Mouse (Mus musculus) heart, embryonic 12.5 days (tissue): ENCODE measurements around the gene Dpy30. TPM values are rescaled to one million over a fixed set of nuclear protein-coding genes. Genes with fewer than 3 reads are reported as not detected.
"Not testable (repeated sequence)": the region's sequence is repeated elsewhere in the genome, so short reads cannot be mapped to it uniquely, and the experiment has no call there.

Source experiments
- ATAC-seq: fragments of 200-750 bp; cut with Nextera tagmentation; 2 replicates; pipeline ENCODE4 v1.8.0; 2017; ENCODE audit warnings: moderate TSS enrichment, moderate library complexity; ENCODE audit not compliant: insufficient number of reproducible peaks, low FRiP score
- H3K27ac ChIP-seq: fragments of 300-500 bp; sonication (generic); 2 replicates; pipeline ENCODE4 v1.5.1; 2016; ENCODE audit warnings: mild to moderate bottlenecking, moderate library complexity; ENCODE audit not compliant: poor library complexity, severe bottlenecking
- H3K27me3 ChIP-seq: fragments of 300-500 bp; sonication (generic); replicated peaks from 2 replicates; pipeline ENCODE4 v1.6.1; 2016; ENCODE audit warnings: mild to moderate bottlenecking, moderate library complexity
- H3K36me3 ChIP-seq: fragments of 300-500 bp; sonication (generic); 2 replicates; pipeline ENCODE4 v1.6.1; 2016; ENCODE audit warnings: mild to moderate bottlenecking, moderate library complexity
- H3K4me1 ChIP-seq: fragments of 300-500 bp; sonication (generic); replicated peaks from 2 replicates; pipeline ENCODE4 v1.6.1; 2016; ENCODE audit warnings: mild to moderate bottlenecking
- H3K4me2 ChIP-seq: fragments of 300-500 bp; sonication (generic); 2 replicates; pipeline ENCODE4 v1.6.1; 2016; ENCODE audit warnings: mild to moderate bottlenecking, moderate library complexity
- H3K4me3 ChIP-seq: fragments of 300-500 bp; sonication (generic); 2 replicates; pipeline ENCODE4 v1.5.1; 2016; ENCODE audit warnings: mild to moderate bottlenecking
- H3K9ac ChIP-seq: fragments of 300-500 bp; sonication (generic); 2 replicates; pipeline ENCODE4 v1.6.1; 2016; ENCODE audit warnings: mild to moderate bottlenecking, moderate library complexity
- H3K9me3 ChIP-seq: fragments of 300-500 bp; sonication (generic); replicated peaks from 2 replicates; pipeline ENCODE4 v1.6.1; 2016; ENCODE audit warnings: mild to moderate bottlenecking, moderate library complexity
- WGBS: fragments of 180-500 bp; shearing (Covaris S2); methylation state at CpG from one replicate; pipeline ENCODE4 v1.1.7; 2016; 5-methylcytosine and 5-hydroxymethylcytosine counted together
- polyA plus RNA-seq: library from polyadenylated mRNA; unstranded; fragments of >200 nt; fragmentation: Nextera tagmentation; extraction: Ambion mirVana; gene quantifications from 2 replicates; pipeline ENCODE4 v1.2.1, GENCODE M21; 2016

Dpy30 gene
- 202 and 205 TPM in 2 replicates for polyA plus RNA-seq

DNA sequence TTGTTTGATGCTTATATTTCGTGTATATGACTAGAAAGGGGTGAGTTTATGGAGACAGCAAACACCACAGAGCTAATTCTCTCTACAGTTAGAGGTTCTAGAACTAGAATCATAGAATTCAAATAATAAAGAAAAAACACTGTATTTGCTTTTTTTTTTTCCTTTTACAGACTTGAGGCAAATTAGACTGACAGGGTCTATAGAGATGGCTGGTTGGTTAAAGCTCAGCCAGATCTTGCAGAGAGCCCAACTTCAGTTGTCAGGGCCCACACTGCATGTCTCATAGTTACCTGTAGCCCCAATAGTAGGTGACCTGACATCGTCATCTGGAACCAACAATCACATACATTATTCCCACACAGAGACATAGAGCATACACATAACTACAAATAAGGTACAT, at the start of gene Dpy30:
Gene Dpy30 (minus strand): TSS at position 101 of the 400 bp plus-strand sequence.
- no peaks in the 10 kb centered on the region for H3K4me1 ChIP-seq
- H3K36me3 ChIP-seq: no peaks in the 10 kb centered on the region
- H3K9ac ChIP-seq: no peak within 1 kb of the TSS
- 76% methylated on average over 2 of the region's 2 CpGs for WGBS
- H3K4me2 ChIP-seq: no peak within 1 kb of the TSS
- no peak within 1 kb of the TSS for H3K4me3 ChIP-seq
- no peak within 1 kb of the TSS for H3K27ac ChIP-seq
- no peak for ATAC-seq
- no peaks in the 10 kb centered on the region; the same call in 1 of the 2 replicates for H3K9me3 ChIP-seq
- H3K27me3 ChIP-seq: no peaks in the 10 kb centered on the region

DNA sequence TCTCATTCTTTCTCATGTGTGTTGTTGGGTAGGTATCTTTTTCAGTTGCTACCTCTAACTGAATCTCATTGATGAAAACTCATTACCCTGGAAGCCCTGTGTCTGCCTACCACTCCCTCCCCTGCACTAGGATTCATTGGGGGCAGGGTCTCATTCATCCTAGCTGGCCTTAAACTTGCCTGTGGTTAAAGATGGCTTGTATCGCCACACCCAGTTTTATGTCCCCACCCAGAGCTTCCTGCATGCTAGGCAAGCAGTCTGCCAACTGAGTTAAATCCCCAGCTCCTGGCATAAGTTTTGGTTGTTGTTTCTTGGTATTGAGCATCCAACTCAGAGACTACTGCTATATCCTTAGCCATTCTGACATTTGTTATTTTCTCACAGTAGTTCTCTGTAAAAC, 39.8 kb upstream of the Dpy30 start:
- no peak overlapping the region for H3K27ac ChIP-seq
- H3K9me3 ChIP-seq: no peaks in the 10 kb centered on the region; the same call in 1 of the 2 replicates
- WGBS: 80% methylated on average over 1 of the region's 1 CpGs
- H3K4me1 ChIP-seq: peaks cover 3% of the 10 kb centered on the region
- no peak for ATAC-seq
- no peaks in the 10 kb centered on the region for H3K27me3 ChIP-seq
- no peak overlapping the region for H3K4me2 ChIP-seq
- H3K9ac ChIP-seq: no peak overlapping the region
- no peak overlapping the region for H3K4me3 ChIP-seq
- peaks cover 51% of the 10 kb centered on the region for H3K36me3 ChIP-seq

DNA sequence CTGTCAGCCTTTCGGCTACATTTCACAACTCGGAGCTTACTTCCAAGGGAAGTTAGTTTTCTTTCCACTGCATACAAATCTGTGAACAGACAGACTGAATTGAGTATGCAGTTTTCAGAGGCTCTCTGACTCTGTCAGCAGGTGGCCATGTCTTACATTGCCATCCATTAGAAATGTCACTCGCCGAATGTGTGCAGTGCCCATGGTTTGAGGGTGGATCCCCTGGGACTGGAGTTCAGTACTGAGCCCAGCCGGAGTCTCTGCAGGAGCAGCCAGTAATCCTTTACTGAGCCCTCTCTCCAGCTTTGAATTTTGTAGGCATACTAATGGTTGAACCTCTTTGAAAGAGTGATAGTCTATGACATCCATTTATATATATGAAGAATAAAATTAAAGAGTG, 17.4 kb upstream of the Dpy30 start:
- peaks cover 6% of the 10 kb centered on the region; the same call in 1 of the 2 replicates for H3K36me3 ChIP-seq
- H3K4me1 ChIP-seq: peaks cover 29% of the 10 kb centered on the region
- no peak overlapping the region for H3K27ac ChIP-seq
- WGBS: 65% methylated on average over 5 of the region's 5 CpGs
- peak overlapping the region; percentile 33 for H3K4me2 ChIP-seq
- no peaks in the 10 kb centered on the region for H3K27me3 ChIP-seq
- no peak overlapping the region for H3K4me3 ChIP-seq
- H3K9ac ChIP-seq: no peak overlapping the region
- no peak for ATAC-seq
- H3K9me3 ChIP-seq: no peaks in the 10 kb centered on the region

DNA sequence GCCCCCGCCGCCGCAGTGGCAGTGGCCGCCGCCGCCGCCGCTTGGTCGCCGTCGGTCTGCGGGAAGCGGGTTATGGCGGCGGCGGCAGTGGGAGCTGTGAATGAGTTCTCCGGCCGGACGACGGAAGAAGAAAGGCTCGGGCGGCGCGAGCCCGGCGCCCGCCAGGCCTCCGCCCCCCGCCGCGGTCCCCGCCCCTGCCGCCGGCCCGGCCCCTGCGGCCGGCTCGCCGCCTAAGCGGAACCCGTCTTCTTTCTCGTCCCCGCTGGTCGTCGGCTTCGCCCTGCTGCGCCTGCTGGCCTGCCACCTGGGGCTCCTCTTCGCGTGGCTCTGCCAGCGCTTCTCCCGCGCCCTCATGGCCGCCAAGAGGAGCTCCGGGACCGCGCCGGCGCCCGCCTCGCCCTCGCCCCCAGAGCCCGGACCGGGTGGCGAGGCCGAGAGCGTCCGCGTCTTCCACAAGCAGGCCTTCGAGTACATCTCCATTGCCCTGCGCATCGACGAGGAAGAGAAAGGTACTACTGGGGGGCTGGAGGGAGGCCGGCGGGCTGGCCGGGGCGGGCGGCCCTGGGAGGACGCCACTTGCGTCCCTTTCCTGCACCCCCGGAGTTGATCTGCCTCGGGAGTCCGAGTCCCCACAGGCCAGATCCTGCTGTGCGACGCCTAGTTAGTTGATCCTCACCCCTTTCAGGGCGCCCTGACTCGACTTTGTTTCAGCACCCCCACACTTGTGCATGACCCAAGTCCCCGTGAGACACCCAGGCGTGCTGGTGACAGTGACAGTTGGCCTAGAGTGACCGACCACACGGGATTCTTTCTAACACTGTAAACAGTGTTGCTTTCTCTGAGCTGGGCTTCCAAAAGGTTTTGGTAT, 15.4 kb upstream of the Dpy30 start, which contains the start of gene Spast:
Gene Spast (plus strand): TSS at position 51 of the 868 bp plus-strand sequence.
- ATAC-seq: peak; percentile 91
- H3K9me3 ChIP-seq: no peaks in the 10 kb centered on the region
- peak within 1 kb of the TSS; percentile 97 for H3K9ac ChIP-seq
- peaks cover 29% of the 10 kb centered on the region for H3K4me1 ChIP-seq
- H3K27ac ChIP-seq: peak within 1 kb of the TSS; percentile 98
- peak within 1 kb of the TSS; percentile 89 for H3K4me2 ChIP-seq
- under 1% methylated on average over 72 of the region's 90 CpGs for WGBS
- H3K36me3 ChIP-seq: 0 out of 2 replicates have a peak, but pooled peaks cover under 1% of the 10 kb centered on the region
- H3K27me3 ChIP-seq: no peaks in the 10 kb centered on the region
- peak within 1 kb of the TSS; percentile 98 for H3K4me3 ChIP-seq

DNA sequence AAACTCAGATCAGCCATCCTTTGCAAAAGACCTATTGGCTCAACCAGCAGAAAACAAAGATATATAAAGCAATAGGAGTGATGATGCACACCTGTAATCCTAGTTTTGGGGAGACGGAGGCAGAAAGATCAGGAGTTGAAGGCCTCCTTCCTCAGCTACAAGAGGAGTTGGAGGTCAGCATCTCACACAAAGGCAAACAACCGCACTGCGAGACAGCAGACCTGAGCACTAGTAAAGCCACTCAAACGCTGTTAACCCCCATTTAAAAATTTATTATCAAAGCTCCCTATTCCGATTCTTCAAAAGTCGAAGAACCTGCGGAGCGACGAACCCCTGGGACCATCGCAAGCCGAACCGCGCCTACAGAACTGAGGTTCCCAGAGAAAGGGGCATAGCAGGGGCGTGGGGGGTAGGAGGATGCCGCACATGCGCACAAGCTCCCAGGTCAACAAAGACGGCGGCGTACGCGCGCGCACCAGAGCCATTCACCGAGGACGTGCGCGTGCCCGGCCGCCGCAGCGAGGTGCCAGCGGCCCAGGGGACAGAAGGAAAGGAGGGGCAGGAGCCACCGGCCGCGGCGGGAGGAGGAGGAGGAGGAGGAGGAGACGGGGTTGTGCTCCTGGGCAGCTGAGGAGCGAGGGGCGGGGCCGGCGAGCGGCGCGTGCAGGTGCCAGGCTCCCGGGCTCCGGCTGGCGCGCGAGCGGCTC, 14.6 kb upstream of the Dpy30 start:
- Histone ChIP-seq H3K4me1 (peaks cover 29% of the 10 kb centered on the region), H3K4me2 (peak overlapping the region; percentile 89), H3K36me3 (no peaks in the 10 kb centered on the region), H3K4me3 (peak overlapping the region; percentile 98), H3K9me3 (no peaks in the 10 kb centered on the region), H3K27me3 (no peaks in the 10 kb centered on the region), H3K9ac (peak overlapping the region; percentile 97), H3K27ac (peak overlapping the region; percentile 98)
- WGBS: 0% methylated on average over 44 of the region's 50 CpGs
- peak; percentile 95 for ATAC-seq

DNA sequence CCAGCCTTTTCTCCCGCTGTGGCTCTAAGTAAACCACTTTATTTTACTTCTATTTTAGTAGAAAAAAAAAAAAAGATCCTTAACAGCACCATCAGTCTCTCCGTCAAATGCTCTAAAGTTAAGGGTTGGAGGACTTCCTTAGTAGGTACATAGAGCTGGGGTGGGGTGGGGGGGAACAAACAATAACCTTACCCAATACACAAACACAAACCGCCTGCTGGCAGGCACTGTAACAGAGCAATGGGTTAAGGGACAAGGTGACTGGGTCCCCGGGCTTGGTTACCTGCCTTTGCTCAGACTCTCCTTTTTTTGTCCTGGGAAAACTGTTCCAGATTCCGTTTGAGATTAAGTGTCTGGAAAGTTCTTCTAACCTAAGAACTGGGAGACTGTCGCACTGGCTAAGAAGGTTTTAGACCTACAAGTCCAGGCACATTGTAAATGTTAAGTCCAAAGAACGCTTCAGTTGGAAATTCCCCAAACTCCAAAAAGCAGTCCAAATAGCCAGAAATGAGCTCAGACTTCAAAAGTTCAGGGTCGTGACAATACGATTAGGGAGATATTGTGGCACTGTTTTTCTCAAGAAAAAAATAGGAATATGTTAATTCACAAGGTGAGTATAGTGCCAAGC, 7.4 kb upstream of the Dpy30 start:
- H3K9me3 ChIP-seq: no peaks in the 10 kb centered on the region
- H3K9ac ChIP-seq: no peak overlapping the region
- H3K27me3 ChIP-seq: no peaks in the 10 kb centered on the region
- WGBS: 73% methylated on average over 9 of the region's 9 CpGs
- no peak overlapping the region for H3K4me2 ChIP-seq
- no peak for ATAC-seq
- no peak overlapping the region for H3K4me3 ChIP-seq
- no peaks in the 10 kb centered on the region for H3K4me1 ChIP-seq
- no peak overlapping the region for H3K27ac ChIP-seq
- no peaks in the 10 kb centered on the region for H3K36me3 ChIP-seq

DNA sequence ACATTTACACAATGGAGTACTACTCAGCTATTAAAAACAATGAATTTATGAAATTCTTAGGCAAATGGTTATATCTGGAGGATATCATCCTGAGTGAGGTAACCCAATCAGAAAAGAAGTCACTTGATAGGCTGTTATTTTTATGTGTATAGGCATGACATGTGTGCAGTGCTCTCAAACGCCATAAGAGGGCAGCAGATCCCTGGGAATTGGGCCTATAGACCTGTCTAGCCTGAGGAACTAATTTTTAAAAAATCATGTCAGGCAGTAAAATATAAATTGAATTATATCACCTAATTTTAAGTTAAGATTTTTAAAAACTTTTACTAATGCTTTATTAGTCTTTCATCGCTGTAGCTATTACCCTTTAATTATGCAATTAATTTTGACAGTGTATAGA, 4.4 kb upstream of the Dpy30 start:
- H3K27ac ChIP-seq, H3K4me1 ChIP-seq, H3K9ac ChIP-seq, H3K4me3 ChIP-seq, H3K4me2 ChIP-seq, ATAC-seq, H3K9me3 ChIP-seq, H3K36me3 ChIP-seq, H3K27me3 ChIP-seq: not testable (repeated sequence)
- WGBS: 42% methylated on average over 2 of the region's 2 CpGs

DNA sequence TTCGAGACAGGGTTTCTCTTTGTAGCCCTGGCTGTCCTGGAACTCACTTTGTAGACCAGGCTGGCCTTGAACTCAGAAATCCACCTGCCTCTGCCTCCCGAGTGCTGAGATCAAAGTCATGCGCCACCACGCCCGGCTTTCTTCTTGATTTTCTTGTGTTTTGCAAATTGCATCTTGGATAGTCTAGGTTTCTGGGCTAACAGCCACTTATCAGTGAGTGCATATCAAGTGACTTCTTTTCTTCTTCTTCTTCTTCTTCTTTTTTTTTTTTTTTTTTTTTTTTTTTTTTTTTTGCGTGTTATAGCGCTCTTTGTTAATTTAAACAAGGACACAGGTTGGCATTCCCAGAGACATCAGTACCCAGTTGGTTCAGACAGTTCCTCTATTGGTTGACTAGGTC, 3.5 kb upstream of the Dpy30 start:
- H3K27ac ChIP-seq, H3K4me3 ChIP-seq, H3K4me2 ChIP-seq, ATAC-seq, H3K4me1 ChIP-seq, H3K9ac ChIP-seq, H3K27me3 ChIP-seq, H3K9me3 ChIP-seq, H3K36me3 ChIP-seq: not testable (repeated sequence)
- WGBS: 78% methylated on average over 7 of the region's 7 CpGs

DNA sequence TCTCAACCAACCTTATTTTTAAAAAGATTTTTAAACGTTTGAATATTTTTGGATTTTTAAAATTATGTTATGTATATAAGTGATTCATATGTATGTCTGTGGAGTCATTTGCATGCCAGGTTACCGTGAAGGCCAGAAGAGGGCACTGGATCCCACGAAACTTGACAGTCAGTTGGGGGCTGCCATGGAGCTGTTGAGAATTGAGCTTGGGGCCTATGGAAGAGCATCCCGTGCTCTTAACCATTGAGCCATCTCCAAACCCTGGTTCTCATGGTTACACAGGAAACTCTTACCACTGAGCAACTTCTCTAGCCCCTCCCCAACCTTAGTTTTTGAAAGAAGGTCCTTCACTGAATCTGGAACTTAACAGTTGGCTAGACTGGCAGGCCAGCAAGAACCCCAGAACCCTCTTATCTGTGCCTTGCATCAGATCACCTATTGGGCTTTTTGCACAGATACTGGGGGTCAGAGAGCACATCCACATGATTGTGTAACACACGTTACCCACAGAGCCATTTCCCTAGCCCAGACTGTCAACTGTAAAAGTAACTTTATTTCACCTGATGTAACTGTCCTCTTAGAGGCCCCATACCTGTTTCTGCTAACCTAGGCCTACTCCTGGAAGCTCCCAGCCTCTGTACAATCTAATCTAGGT, 1.2 kb downstream of the Dpy30 start:
- no peak overlapping the region for H3K4me2 ChIP-seq
- H3K9me3 ChIP-seq: no peaks in the 10 kb centered on the region; the same call in 1 of the 2 replicates
- no peak overlapping the region for H3K27ac ChIP-seq
- no peak for ATAC-seq
- H3K27me3 ChIP-seq: no peaks in the 10 kb centered on the region
- H3K36me3 ChIP-seq: no peaks in the 10 kb centered on the region
- H3K9ac ChIP-seq: no peak overlapping the region
- 53% methylated on average over 5 of the region's 5 CpGs for WGBS
- no peak overlapping the region for H3K4me3 ChIP-seq
- H3K4me1 ChIP-seq: no peaks in the 10 kb centered on the region

DNA sequence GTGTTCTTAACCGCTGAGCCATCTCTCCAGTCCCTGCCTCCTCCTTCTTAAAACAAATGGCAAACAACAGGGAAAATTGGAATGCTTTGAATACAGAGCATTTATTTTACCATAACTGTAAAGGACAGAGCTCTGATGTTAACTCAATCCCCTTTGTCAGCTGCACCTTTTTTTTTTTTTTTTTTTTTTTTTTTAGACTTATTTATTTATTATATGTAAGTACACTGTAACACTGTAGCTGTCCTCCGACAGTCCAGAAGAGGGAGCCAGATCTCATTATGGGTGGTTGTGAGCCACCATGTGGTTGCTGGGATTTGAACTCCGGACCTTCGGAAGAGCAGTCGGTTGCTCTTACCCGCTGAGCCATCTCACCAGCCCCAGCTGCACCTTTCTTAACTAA, 5.0 kb downstream of the Dpy30 start:
- 89% methylated on average over 6 of the region's 6 CpGs for WGBS
- ATAC-seq: no peak

More for the DNA sequence above, 5.0 kb downstream of the Dpy30 start:
- Histone ChIP-seq H3K9me3 (no peaks in the 10 kb centered on the region; the same call in 1 of the 2 replicates), H3K4me3 (no peak overlapping the region), H3K9ac (no peak overlapping the region), H3K4me2 (no peak overlapping the region), H3K27ac (no peak overlapping the region), H3K27me3 (no peaks in the 10 kb centered on the region), H3K36me3 (no peaks in the 10 kb centered on the region), H3K4me1 (peaks cover 9% of the 10 kb centered on the region; the same call in 1 of the 2 replicates)
